Mouse (Mus musculus) CD4-positive, CD25-positive, alpha-beta regulatory T cell, adult 9 weeks (primary cell): ENCODE results near the gene Ssr4. TPM values are rescaled to one million over a fixed set of nuclear protein-coding genes. Genes with fewer than 3 reads are reported as not detected.

Source experiments
- polyA plus RNA-seq: library from polyadenylated mRNA; unstranded; fragments of 100-300 nt; shearing (Covaris generic); gene quantifications from one replicate; pipeline ENCODE4 v1.2.1, GENCODE M21; 2017

Gene Ssr4
- polyA plus RNA-seq = 250 TPM

GRCm38 (mm10) chrX:73786364-73787224 lies at the start of gene Ssr4, which contains the start of gene Idh3g:
Ssr4 (plus strand) TSS chrX:73787028.
Idh3g (minus strand) TSS chrX:73786897.

DNA sequence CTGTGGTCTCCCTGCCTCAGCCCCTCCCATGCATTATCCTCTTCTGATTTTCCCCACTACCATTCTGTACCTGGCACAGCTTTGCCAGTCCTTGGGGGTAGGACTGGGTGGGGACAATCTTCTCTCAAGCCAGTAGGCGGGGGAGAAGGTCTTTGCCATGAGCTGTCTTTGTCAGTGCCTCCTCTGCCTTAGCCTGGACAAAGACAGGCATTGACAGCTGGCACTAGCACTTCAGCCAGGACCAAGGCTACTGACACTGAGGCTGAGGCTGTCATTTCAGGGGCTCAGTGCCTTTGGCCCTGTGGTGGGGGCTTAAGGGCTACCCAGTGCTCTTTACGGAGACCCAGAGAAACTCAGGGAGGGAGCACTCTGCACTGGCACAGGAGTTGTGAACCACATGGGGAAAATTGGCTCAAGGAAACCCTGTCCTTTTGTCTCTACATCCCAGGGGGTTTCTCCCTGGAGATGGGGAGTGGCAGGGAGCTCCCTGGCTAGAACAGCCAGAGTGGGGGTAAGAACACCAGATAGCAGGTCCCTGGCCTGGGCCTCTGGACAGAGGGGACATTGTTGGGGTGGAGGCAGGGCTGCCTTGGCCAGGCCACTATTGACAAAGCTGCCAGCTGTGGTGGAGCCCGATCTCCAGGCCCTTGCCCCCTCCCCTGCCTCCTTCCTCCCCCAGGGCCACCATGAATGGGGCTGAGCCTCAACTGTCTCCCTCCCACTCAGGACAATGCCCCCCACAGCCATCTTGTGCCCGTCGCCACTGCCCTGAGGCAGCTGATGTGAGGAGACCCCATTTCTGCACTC lies 30.3 kb upstream of the Ssr4 start, which contains the start of gene Plxnb3:
Gene Plxnb3, plus strand, starts transcription at position 757 of the 807 bp plus-strand sequence.

GRCm38 (mm10) chrX:73774168-73774760 lies 12.6 kb upstream of the Ssr4 start, which contains the start of gene Srpk3:
Srpk3 (plus strand) TSS chrX:73774405.

GRCm38 (mm10) chrX:73824185-73825151 lies 37.6 kb downstream of the Ssr4 start, which contains the start of gene Pdzd4:
Pdzd4 (minus strand) TSS chrX:73824969.

Other genes starting within 250 kb of the Ssr4 start
- gene Dusp9, start 147.6 kb upstream of the Ssr4 start, polyA plus RNA-seq = 0.36 TPM
- gene Pnck, start 126.9 kb upstream of the Ssr4 start, polyA plus RNA-seq = 3.1 TPM
- gene Slc6a8, start 113.9 kb upstream of the Ssr4 start, polyA plus RNA-seq = 0.22 TPM
- gene Bcap31, start 70.9 kb upstream of the Ssr4 start, polyA plus RNA-seq = 339 TPM
- gene Abcd1, start 70.4 kb upstream of the Ssr4 start, polyA plus RNA-seq = 48.6 TPM
- gene Plxnb3, start 29.9 kb upstream of the Ssr4 start, polyA plus RNA-seq = not detected
- gene Srpk3, start 12.6 kb upstream of the Ssr4 start, polyA plus RNA-seq = 0.96 TPM
- 255 TPM for gene Idh3g, start 131 bp upstream of the Ssr4 start, polyA plus RNA-seq
- 0.30 TPM for gene Pdzd4, start 37.9 kb downstream of the Ssr4 start, polyA plus RNA-seq
- 3.9 TPM for gene Avpr2, start 105.1 kb downstream of the Ssr4 start, polyA plus RNA-seq
- gene L1cam, start 109.1 kb downstream of the Ssr4 start, polyA plus RNA-seq = 6.8 TPM
- 298 TPM for gene Arhgap4, start 134.8 kb downstream of the Ssr4 start, polyA plus RNA-seq
- gene Naa10, start 134.9 kb downstream of the Ssr4 start, polyA plus RNA-seq = 244 TPM
- gene Renbp, start 143.8 kb downstream of the Ssr4 start, polyA plus RNA-seq = 7.6 TPM
- gene Hcfc1, start 179.3 kb downstream of the Ssr4 start, polyA plus RNA-seq = 61.5 TPM
- gene Irak1, start 236.9 kb downstream of the Ssr4 start, polyA plus RNA-seq = 20.0 TPM